Mouse (Mus musculus) midbrain, embryonic 16.5 days (tissue): ENCODE results near the gene Slc32a1. TPM values are rescaled to one million over a fixed set of nuclear protein-coding genes. Genes with fewer than 3 reads are reported as not detected.

Experiments used
- ATAC-seq: fragments of 200-750 bp; cut with Nextera tagmentation; 2 replicates; pipeline ENCODE4 v1.8.0; 2017; ENCODE audit warnings: moderate TSS enrichment
- H3K27ac ChIP-seq: fragments of 300-500 bp; sonication (generic); 2 replicates; pipeline ENCODE4 v1.5.1; 2014; ENCODE audit warnings: mild to moderate bottlenecking, low read length, mixed read lengths
- H3K27me3 ChIP-seq: fragments of 300-500 bp; sonication (generic); 2 replicates; pipeline ENCODE4 v1.6.1; 2014; ENCODE audit warnings: low read depth, low read length, mixed read lengths; ENCODE audit not compliant: control insufficient read depth, insufficient read depth
- H3K36me3 ChIP-seq: fragments of 300-500 bp; sonication (generic); 2 replicates; pipeline ENCODE4 v1.6.1; 2014; ENCODE audit warnings: mild to moderate bottlenecking, low read length, moderate library complexity, mixed read lengths; ENCODE audit not compliant: control insufficient read depth, insufficient read depth
- H3K4me1 ChIP-seq: fragments of 300-500 bp; sonication (generic); 2 replicates; pipeline ENCODE4 v1.6.1; 2014; ENCODE audit warnings: mild to moderate bottlenecking, low read length, mixed read lengths; ENCODE audit not compliant: control insufficient read depth, insufficient read depth
- H3K4me2 ChIP-seq: fragments of 300-500 bp; sonication (generic); 2 replicates; pipeline ENCODE4 v1.6.1; 2014; ENCODE audit warnings: mild to moderate bottlenecking, low read length, mixed read lengths
- H3K4me3 ChIP-seq: fragments of 300-500 bp; sonication (generic); 2 replicates; pipeline ENCODE4 v1.5.1; 2014; ENCODE audit warnings: low read depth, mild to moderate bottlenecking, low read length, moderate library complexity, mixed read lengths
- H3K9ac ChIP-seq: fragments of 300-500 bp; sonication (generic); 2 replicates; pipeline ENCODE4 v1.6.1; 2014; ENCODE audit warnings: low read depth, low read length, mixed read lengths
- H3K9me3 ChIP-seq: fragments of 300-500 bp; sonication (generic); replicated peaks from 2 replicates; pipeline ENCODE4 v1.6.1; 2014; ENCODE audit warnings: mild to moderate bottlenecking, low read length, mixed read lengths; ENCODE audit not compliant: control insufficient read depth, poor library complexity, severe bottlenecking
- WGBS: fragments of 180-500 bp; shearing (Covaris S2); extraction: QIAGEN DNeasy Blood & Tissue Kit; methylation state at CpG from one replicate; pipeline ENCODE4 v1.1.7; 2014; 5-methylcytosine and 5-hydroxymethylcytosine counted together
- polyA plus RNA-seq: library from polyadenylated mRNA; unstranded; fragments of >200 nt; fragmentation: Nextera tagmentation; extraction: Ambion mirVana; gene quantifications from 2 replicates; pipeline ENCODE4 v1.2.1, GENCODE M21; 2015

Slc32a1 gene
- polyA plus RNA-seq, 1 experiment from 2014 or later = 8.6 TPM

- Histone ChIP-seq H3K4me1 (peaks cover 19% of the 10 kb centered on the region), H3K36me3 (no peaks in the 10 kb centered on the region), H3K27ac (no peak overlapping the region), H3K9me3 (no peaks in the 10 kb centered on the region), H3K4me2 (no peak overlapping the region), H3K4me3 (no peak overlapping the region), H3K9ac (no peak overlapping the region), H3K27me3 (no peaks in the 10 kb centered on the region)
- ATAC-seq = no peak
- 51% methylated on average over 5 of the region's 5 CpGs for WGBS
These were observed 19.3 kb upstream of the Slc32a1 start for GRCm38 (mm10) chr2:158591286-158591685.

- Histone ChIP-seq H3K27ac (no peak overlapping the region), H3K9ac (no peak overlapping the region), H3K4me1 (peaks cover 18% of the 10 kb centered on the region), H3K9me3 (no peaks in the 10 kb centered on the region), H3K27me3 (no peaks in the 10 kb centered on the region), H3K4me3 (no peak overlapping the region), H3K4me2 (no peak overlapping the region), H3K36me3 (no peaks in the 10 kb centered on the region)
- WGBS = 91% methylated on average over 4 of the region's 4 CpGs
- ATAC-seq = no peak
These were observed 17.2 kb upstream of the Slc32a1 start for GRCm38 (mm10) chr2:158593371-158593770.

- Histone ChIP-seq H3K9me3 (no peaks in the 10 kb centered on the region), H3K4me2 (peak overlapping the region; percentile 44), H3K27me3 (no peaks in the 10 kb centered on the region), H3K9ac (0 out of 2 replicates have a peak overlapping the region, but pooled peaks have one; percentile 33), H3K27ac (peak overlapping the region; percentile 18), H3K36me3 (no peaks in the 10 kb centered on the region), H3K4me1 (peaks cover 15% of the 10 kb centered on the region), H3K4me3 (no peak overlapping the region)
- under 1% methylated on average over 12 of the region's 12 CpGs for WGBS
- peak; percentile 63; the same call in 1 of the 2 replicates for ATAC-seq
These were observed 15.5 kb upstream of the Slc32a1 start for GRCm38 (mm10) chr2:158595103-158595502.

GRCm38 (mm10) chr2:158595577-158595976 lies 15.0 kb upstream of the Slc32a1 start:
- peak overlapping the region; percentile 44 for H3K4me2 ChIP-seq
- H3K27ac ChIP-seq = peak overlapping the region; percentile 18
- peaks cover 15% of the 10 kb centered on the region for H3K4me1 ChIP-seq
- H3K9ac ChIP-seq = 0 out of 2 replicates have a peak overlapping the region, but pooled peaks have one; percentile 1
- H3K4me3 ChIP-seq = no peak overlapping the region
- ATAC-seq = no peak
- H3K36me3 ChIP-seq = no peaks in the 10 kb centered on the region
- 9% methylated on average over 7 of the region's 7 CpGs for WGBS
- no peaks in the 10 kb centered on the region for H3K9me3 ChIP-seq
- H3K27me3 ChIP-seq = no peaks in the 10 kb centered on the region

- Histone ChIP-seq H3K4me2 (no peak overlapping the region), H3K36me3 (no peaks in the 10 kb centered on the region), H3K9ac (no peak overlapping the region), H3K9me3 (no peaks in the 10 kb centered on the region), H3K4me3 (no peak overlapping the region), H3K27me3 (no peaks in the 10 kb centered on the region), H3K4me1 (peaks cover 17% of the 10 kb centered on the region), H3K27ac (no peak overlapping the region)
- ATAC-seq = no peak
- 68% methylated on average over 1 of the region's 1 CpGs for WGBS
These were observed 13.8 kb upstream of the Slc32a1 start for GRCm38 (mm10) chr2:158596803-158597202.

GRCm38 (mm10) chr2:158600517-158600916 lies 10.1 kb upstream of the Slc32a1 start:
- Histone ChIP-seq H3K27me3 (no peaks in the 10 kb centered on the region), H3K27ac (no peak overlapping the region), H3K9me3 (no peaks in the 10 kb centered on the region), H3K4me3 (no peak overlapping the region), H3K36me3 (no peaks in the 10 kb centered on the region), H3K9ac (no peak overlapping the region), H3K4me1 (peaks cover 13% of the 10 kb centered on the region; the same call in 1 of the 2 replicates), H3K4me2 (no peak overlapping the region)
- no peak for ATAC-seq
- 32% methylated on average over 3 of the region's 3 CpGs for WGBS

GRCm38 (mm10) chr2:158601326-158601725 lies 9.2 kb upstream of the Slc32a1 start:
- H3K9ac ChIP-seq = no peak overlapping the region
- WGBS = 95% methylated on average over 1 of the region's 1 CpGs
- no peak overlapping the region for H3K27ac ChIP-seq
- H3K36me3 ChIP-seq = no peaks in the 10 kb centered on the region
- peaks cover 9% of the 10 kb centered on the region; the same call in 1 of the 2 replicates for H3K4me1 ChIP-seq
- H3K27me3 ChIP-seq = no peaks in the 10 kb centered on the region
- H3K4me2 ChIP-seq = no peak overlapping the region
- H3K9me3 ChIP-seq = no peaks in the 10 kb centered on the region
- no peak overlapping the region for H3K4me3 ChIP-seq
- ATAC-seq = no peak

GRCm38 (mm10) chr2:158602663-158603062 lies 7.9 kb upstream of the Slc32a1 start:
- Histone ChIP-seq H3K4me2 (peak overlapping the region; percentile 31; the same call in 1 of the 2 replicates), H3K36me3 (no peaks in the 10 kb centered on the region), H3K27ac (peak overlapping the region; percentile 30; the same call in 1 of the 2 replicates), H3K9ac (no peak overlapping the region), H3K9me3 (no peaks in the 10 kb centered on the region), H3K4me1 (peaks cover 12% of the 10 kb centered on the region; the same call in 1 of the 2 replicates), H3K4me3 (no peak overlapping the region), H3K27me3 (peaks cover 3% of the 10 kb centered on the region)
- 24% methylated on average over 15 of the region's 15 CpGs for WGBS
- ATAC-seq = no peak

- Histone ChIP-seq H3K4me3 (peak overlapping the region; percentile 53), H3K4me2 (peak overlapping the region; percentile 62), H3K36me3 (no peaks in the 10 kb centered on the region), H3K4me1 (peaks cover 6% of the 10 kb centered on the region; the same call in 1 of the 2 replicates), H3K27me3 (peaks cover 11% of the 10 kb centered on the region), H3K9ac (peak overlapping the region; percentile 64), H3K27ac (peak overlapping the region; percentile 91), H3K9me3 (no peaks in the 10 kb centered on the region)
- peak; percentile 25; the same call in 1 of the 2 replicates for ATAC-seq
- WGBS = 2% methylated on average over 4 of the region's 4 CpGs
These were observed 4.0 kb upstream of the Slc32a1 start for GRCm38 (mm10) chr2:158606511-158606964.
